Mouse (Mus musculus): ENCODE results near the gene 1700037H04Rik.

DNA sequence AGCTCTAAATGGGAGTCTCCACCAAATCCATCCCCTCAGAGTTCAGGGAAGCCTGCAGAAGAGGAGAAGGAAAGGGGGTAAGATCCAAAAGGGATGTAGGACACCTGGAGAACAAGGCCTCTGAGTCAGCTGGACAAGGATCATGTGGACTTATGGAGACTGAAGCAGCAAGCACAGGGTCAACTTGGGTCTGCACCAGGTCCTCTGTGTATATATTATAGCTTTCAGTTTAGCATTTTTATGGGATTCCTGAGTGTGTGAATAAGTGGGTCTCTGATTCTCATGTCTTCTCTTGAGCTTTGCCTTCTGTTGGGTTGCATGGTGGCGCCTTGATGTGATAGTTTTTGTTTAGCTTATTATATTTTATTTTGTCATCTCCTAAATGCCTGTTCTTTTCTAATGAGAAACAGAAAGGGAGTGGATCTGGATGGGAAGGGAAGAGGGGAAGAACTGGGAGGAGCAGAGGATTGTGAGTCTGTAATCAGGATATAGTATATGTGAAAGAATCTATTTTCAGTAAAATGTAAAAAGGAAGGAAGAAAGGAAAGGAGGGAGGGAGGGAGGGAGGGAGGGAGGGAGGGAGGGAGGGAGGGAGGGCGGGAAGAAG, 40.8 kb downstream of the 1700037H04Rik start:
- TF ChIP-seq CTCF (IDR thresholded peaks at IDR 0.05; ENCODE audit: insufficient read depth, low read depth, low read length), result no peak
- TF ChIP-seq POLR2A (IDR thresholded peaks at IDR 0.05; ENCODE audit: insufficient read depth, low read depth, low read length), result no peak
